Mouse (Mus musculus) megakaryocyte-erythroid progenitor cell, adult 5 weeks (primary cell): ENCODE measurements around the gene Olfr1229. TPM values are rescaled to one million over a fixed set of nuclear protein-coding genes. Genes with fewer than 3 reads are reported as not detected.

Experiments
- polyA plus RNA-seq: library from polyadenylated mRNA; stranded (reverse); fragments of >175 nt; gene quantifications from 2 replicates; pipeline ENCODE4 v1.2.3, GENCODE M21; 2012

Gene Olfr1229
- polyA plus RNA-seq, result not detected in 2 replicates

GRCm38 (mm10) chr2:89287914-89288313 is at the start of gene Olfr1229:
TSS of gene Olfr1229 (minus strand) at chr2:89288014.

GRCm38 (mm10) chr2:89329575-89329974 is 41.8 kb upstream of the Olfr1229 start, which contains the start of gene Olfr1232:
TSS of gene Olfr1232 (minus strand) at chr2:89329675.

GRCm38 (mm10) chr2:89306974-89307373 is 19.2 kb upstream of the Olfr1229 start, which contains the start of gene Olfr1231:
TSS of gene Olfr1231 (minus strand) at chr2:89307074.

GRCm38 (mm10) chr2:89297168-89297567 is 9.4 kb upstream of the Olfr1229 start, which contains the start of gene Olfr1230:
TSS of gene Olfr1230 (minus strand) at chr2:89297268.

GRCm38 (mm10) chr2:89253962-89254361 is 33.9 kb downstream of the Olfr1229 start, which contains the start of gene Olfr1228:
TSS of gene Olfr1228 (minus strand) at chr2:89254062.

Other genes starting within 250 kb of the Olfr1229 start
- gene Olfr1218, start 226.8 kb downstream of the Olfr1229 start, polyA plus RNA-seq, result not detected in 2 replicates
- gene Olfr1219, start 204.5 kb downstream of the Olfr1229 start, polyA plus RNA-seq, result 0.02 TPM in 1 of 2 replicates, not detected in the other
- not detected in 2 replicates for gene Olfr1220, start 181.2 kb downstream of the Olfr1229 start, polyA plus RNA-seq
- 0.19 TPM in 1 of 2 replicates, not detected in the other for gene Olfr1221, start 170.7 kb downstream of the Olfr1229 start, polyA plus RNA-seq
- gene Olfr1222, start 155.0 kb downstream of the Olfr1229 start, polyA plus RNA-seq, result not detected in 2 replicates
- not detected in 2 replicates for gene Olfr1223, start 136.5 kb downstream of the Olfr1229 start, polyA plus RNA-seq
- not detected in 2 replicates for gene Olfr1224-ps1, start 123.9 kb downstream of the Olfr1229 start, polyA plus RNA-seq
- not detected in 2 replicates for gene Olfr1225, start 113.3 kb downstream of the Olfr1229 start, polyA plus RNA-seq
- gene Olfr1226, start 88.0 kb downstream of the Olfr1229 start, polyA plus RNA-seq, result not detected in 2 replicates
- not detected in 2 replicates for gene Olfr1228, start 34.0 kb downstream of the Olfr1229 start, polyA plus RNA-seq
- not detected in 2 replicates for gene Olfr1230, start 9.3 kb upstream of the Olfr1229 start, polyA plus RNA-seq
- gene Olfr1231, start 19.1 kb upstream of the Olfr1229 start, polyA plus RNA-seq, result not detected in 2 replicates
- gene Olfr1232, start 41.7 kb upstream of the Olfr1229 start, polyA plus RNA-seq, result not detected in 2 replicates
- gene Olfr1233, start 54.4 kb upstream of the Olfr1229 start, polyA plus RNA-seq, result not detected in 2 replicates
- not detected in 2 replicates for gene Olfr1234, start 76.9 kb upstream of the Olfr1229 start, polyA plus RNA-seq
- gene Olfr1238, start 121.7 kb upstream of the Olfr1229 start, polyA plus RNA-seq, result not detected in 2 replicates
- not detected in 2 replicates for gene Olfr1239, start 132.4 kb upstream of the Olfr1229 start, polyA plus RNA-seq
- gene Olfr1240, start 155.0 kb upstream of the Olfr1229 start, polyA plus RNA-seq, result not detected in 2 replicates
- not detected in 2 replicates for gene Olfr1241, start 199.1 kb upstream of the Olfr1229 start, polyA plus RNA-seq
- gene Olfr1242, start 210.3 kb upstream of the Olfr1229 start, polyA plus RNA-seq, result not detected in 2 replicates
- not detected in 2 replicates for gene Olfr1243, start 243.5 kb upstream of the Olfr1229 start, polyA plus RNA-seq